Mouse (Mus musculus): Measurements from ENCODE around the gene Hyal3. TPM values are rescaled to one million over a fixed set of nuclear protein-coding genes. Genes with fewer than 3 reads are reported as not detected.
"Not testable (repeated sequence)": the region's sequence is repeated elsewhere in the genome, so short reads cannot be mapped to it uniquely, and the experiment has no call there.

Hyal3 gene
- total RNA-seq, 2 experiments from 2014 or later: 0.19 to 0.23 TPM

DNA sequence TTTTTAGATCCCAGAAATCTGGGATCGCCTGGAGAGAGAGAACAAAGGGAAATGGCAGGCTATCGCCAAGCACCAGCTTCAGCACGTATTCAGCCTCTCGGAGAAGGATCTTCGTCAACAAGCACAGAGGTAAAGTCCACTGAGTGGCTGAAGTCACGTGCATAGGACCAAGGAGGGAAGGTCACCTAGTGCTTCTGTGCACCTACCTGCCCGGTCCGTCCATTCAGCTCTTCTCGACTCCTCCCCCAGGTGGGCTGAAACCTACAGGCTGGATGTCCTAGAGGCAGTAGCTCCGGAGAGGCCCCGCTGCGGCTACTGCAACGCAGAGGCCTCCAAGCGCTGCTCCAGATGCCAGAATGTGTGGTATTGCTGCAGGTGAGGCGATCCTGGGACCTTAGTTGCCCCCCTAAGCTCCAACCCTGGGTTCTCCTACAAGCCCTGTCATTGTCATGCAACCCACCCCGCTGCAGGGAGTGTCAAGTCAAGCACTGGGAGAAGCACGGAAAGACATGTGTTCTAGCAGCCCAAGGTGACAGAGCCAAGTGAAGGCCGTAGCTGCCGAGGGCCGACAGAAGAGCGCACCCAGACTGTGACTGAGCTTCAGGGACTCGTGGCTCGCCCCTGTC is 30.0 kb upstream of the Hyal3 start:
- no peak for DNase-seq (ENCODE audit: low spot score)

DNA sequence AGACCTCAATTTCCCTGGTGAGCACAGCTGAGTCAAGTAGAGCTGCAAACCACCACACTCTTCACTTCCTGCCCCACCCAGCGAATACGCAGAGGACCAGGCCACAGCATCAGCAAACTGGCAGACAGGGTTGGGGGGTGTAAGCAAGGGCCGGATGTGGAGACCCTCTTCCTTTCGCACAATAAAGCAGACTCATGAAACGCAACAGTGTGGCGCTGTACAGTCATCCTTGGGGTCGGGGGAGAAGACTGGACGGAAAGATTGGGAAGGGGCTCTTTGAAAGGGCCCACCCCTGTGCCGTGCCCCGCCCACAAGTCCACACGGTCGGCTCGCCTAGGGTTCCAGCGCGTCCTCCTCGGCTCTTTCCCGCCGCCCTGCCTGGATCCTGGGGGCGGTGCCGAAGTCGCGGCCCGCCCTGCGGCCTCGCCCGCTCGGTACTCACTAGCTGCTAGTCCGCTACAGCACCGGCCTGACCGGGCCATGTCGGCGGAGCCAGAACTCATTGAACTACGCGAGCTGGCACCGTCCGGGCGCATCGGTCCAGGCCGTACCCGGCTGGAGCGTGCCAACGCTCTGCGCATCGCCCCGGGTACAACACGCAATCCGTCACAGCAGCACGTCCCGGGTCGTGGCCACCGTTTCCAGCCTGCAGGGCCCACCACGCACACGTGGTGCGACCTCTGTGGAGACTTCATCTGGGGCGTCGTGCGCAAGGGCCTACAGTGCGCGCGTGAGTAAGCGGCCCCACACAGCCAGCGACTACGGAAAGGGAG is 29.3 kb upstream of the Hyal3 start, which contains the start of gene Rassf1:
Rassf1 (plus strand) TSS at position 439 of the 773 bp plus-strand sequence.
- DNase-seq (ENCODE audit: low spot score): peak; percentile 66

- no peak for DNase-seq (ENCODE audit: low spot score)
These were observed 28.7 kb upstream of the Hyal3 start for GRCm38 (mm10) chr9:107551890-107552355.

DNA sequence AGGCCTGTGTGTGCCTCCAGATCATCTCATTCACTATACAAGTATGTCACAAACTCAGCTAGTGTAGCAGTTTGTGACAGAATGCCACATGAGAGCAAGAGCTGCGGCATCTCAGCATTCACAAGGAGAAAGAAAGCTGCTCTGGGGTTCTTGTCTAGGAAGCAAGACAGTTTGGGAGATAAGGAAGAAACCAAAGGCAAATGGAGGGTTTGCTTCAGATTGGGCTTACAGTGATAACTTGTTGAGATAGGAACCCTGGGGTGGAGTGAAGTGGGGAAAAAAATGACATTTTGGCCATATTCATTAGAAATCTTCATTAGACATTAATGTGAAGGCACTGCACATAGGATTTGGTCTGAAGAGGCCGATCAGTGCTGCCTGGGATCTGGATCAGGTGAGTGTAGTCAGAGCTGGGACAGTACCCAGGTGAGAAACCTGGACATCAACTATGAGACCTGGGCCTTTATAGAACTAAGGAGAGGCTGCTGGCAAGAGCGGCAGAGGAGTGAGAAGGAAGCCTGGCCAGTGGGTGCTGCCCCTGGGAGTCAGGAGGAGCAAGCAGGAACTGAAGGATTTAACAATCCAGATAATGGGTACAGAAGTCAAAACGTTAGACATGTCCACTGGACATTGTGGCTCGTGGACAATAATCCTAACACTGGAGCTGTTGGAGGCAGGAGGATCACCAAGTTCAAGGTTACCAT is 27.8 kb upstream of the Hyal3 start:
- no peak for DNase-seq (ENCODE audit: low spot score)

DNA sequence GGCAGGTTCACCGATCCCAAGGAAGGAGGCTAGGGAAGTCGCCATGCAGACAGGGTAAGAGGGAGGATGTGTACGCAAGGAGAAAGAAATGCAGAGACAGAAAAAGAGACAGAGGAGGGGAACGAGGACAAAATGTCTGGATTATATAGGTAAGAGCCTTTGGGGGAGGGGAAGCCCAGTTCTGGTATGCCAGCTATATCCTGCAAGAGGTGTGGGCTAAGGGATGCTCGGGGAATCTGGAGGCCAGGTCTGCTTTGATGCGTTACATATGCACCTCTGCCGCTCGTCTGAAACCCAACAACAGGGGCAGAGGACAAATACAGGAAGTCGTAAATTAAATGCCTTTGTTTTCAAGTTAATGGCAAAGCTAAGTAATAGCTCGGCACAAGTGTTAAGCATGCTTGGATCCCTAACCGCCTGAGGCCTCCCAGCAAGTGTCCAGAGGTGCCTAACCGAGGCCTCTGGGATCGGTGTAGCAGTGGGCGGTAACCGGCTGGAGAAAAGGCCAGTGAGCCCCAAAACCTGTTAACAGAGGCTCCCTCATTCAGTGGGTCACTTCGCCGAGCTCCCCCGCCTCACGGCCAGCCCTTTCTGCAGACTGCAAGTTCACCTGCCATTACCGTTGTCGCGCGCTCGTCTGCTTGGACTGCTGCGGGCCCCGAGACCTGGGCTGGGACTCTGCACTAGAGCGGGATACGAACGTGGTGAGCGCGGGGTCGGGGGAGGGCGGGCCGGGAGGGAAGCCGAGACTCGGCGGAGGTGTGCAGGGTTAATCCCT is 26.9 kb upstream of the Hyal3 start:
- no peak for DNase-seq (ENCODE audit: low spot score)

DNA sequence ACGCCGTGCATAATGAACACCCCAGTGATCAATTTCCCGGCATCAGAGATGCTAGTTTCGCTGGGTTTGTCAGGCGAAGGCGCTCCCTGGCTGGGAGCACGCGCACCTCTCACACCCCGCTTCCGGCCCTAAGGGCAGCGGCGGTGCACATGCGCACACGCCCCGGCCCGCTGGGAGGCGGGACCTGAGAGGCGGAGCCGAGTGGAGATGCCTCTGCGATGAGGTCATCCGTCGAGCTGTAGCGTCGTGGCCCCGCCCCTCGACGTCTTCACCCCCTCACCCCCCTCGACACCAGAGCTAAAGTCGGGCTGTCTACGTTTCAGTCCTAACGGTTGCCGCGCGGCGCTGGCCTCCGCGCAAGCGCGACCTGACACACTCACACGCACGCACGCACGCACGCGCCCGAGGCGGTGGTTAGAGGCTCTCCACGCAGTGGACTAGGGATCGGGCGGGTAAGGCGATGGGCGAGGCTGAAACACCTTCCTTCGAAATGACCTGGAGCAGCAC is 26.2 kb upstream of the Hyal3 start:
- DNase-seq (ENCODE audit: low spot score): peak; percentile 94

GRCm38 (mm10) chr9:107555031-107555457 is 25.6 kb upstream of the Hyal3 start:
- peak; percentile 78 for DNase-seq (ENCODE audit: low spot score)

GRCm38 (mm10) chr9:107555701-107556100 is 24.9 kb upstream of the Hyal3 start:
- DNase-seq (ENCODE audit: low spot score): no peak

- DNase-seq (ENCODE audit: low spot score): no peak
These were observed 24.3 kb upstream of the Hyal3 start for GRCm38 (mm10) chr9:107556346-107556745.

- DNase-seq (ENCODE audit: low spot score): peak; percentile 96
These were observed 17.5 kb upstream of the Hyal3 start, which contains the start of gene Tusc2 for GRCm38 (mm10) chr9:107563029-107563581. Gene Tusc2, plus strand, starts transcription at chr9:107563255.

- not testable (repeated sequence) for DNase-seq (ENCODE audit: low spot score)
These were observed 15.1 kb upstream of the Hyal3 start for GRCm38 (mm10) chr9:107565556-107565955.

DNA sequence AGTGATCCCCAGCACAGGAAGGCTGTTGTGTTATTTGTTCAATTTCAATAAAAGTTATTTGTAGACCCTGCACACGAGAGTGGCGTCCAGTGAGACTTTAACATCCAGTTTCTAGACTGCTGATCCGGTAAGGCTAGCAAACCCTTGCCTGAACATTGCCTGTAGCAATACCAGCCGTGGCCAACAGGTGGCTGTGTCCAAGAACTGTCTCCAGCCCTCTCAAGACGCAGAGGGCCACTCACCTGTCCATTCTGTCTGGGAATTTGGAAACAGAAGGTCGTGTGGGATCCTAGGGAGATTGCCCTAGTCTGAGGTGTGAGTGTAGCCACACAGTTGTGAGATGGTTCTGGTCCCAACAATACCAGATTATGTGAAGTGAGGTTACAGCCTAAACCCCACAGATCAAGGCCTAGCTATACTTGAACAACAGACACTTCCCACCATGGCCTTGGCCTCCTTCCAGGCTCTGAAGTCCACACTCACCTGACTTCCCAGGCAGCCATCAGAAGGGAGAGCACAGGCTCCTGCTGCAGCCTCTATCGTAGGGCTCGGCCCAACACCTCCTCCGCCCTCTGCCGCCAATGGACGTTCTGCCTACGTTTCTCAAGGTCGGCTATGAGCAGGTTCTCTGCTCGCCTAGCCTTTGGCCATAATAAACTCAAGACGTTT is 14.4 kb upstream of the Hyal3 start:
- peak; percentile 86 for DNase-seq (ENCODE audit: low spot score)

- peak; percentile 37 for DNase-seq (ENCODE audit: low spot score)
These were observed 13.8 kb upstream of the Hyal3 start for GRCm38 (mm10) chr9:107566855-107567254.

DNA sequence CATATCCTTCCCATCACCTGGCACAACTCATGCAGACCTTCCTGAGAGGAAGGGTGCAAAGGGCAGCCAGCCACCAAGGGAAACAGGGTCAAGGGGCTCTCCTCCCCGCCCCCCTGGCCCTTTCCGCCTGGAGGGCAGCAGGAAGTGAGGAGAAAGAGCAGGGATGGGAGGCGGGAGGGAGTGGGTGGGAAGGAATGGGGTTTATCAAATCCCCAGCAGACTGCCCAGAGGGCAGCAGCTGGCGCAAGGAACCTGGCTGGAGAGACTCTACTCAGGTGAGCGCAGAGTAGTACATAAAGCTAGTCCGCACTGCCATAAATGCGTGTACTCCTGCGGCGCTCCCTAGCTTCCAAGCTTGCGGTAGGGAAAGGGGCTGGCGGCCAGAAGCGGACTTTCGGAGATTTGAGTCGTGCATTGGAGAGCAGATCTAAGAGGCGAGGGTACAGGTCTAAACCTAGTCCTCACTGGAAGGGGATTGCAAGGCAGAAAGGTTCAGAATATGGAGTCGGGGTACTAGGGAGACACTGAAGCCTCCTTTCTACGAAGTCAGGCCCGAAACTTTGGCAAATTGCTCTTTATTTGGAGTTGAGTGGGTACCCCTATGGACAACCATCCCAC is 12.8 kb upstream of the Hyal3 start, which contains the start of gene Hyal2:
Hyal2 (plus strand) TSS at position 244 of the 618 bp plus-strand sequence.
- no peak for DNase-seq (ENCODE audit: low spot score)

DNA sequence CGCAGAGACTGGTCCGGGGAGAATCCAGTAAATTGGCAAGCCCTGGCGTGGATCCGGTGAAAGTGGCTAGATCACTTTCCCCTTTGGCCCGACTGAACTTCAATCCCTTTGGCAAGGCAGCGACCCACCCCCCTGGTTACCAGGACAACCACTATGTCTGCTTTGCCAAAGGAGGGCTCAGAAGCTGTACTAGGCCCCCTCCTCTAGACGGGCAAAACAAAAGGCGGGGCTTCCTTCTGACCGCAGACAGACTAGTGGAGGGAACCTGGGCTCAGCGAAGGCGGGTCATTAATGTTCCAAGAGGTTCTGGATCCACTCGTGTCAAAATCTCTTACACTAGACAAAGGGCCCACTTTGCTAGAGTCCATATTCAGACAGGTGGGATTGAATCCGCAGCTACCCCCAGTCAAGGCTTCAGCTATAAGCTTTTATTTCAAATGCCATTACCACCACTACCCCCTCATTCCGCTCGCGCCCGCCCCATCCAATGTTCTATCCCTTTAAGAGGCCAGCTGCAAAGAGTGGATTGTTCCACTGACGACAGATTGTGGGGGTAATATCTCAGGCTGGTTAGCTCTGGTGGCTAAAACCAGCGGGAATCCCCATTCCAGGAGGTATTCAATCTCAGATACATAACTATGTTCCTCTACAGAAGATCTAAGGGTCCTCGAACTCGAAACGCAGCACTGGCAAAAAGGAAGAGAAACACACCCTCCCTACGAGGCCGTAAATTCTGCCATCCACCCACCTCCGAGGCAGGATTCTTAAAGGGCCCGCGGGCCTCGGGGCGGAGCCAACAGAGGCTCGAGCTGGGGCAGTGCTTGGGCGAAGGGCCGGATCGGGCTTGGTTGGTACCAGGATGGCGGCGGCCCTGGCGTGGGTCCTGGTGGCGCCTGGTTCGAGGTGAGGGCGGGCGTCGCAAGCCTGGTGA is 12.0 kb upstream of the Hyal3 start:
- peak; percentile 87 for DNase-seq (ENCODE audit: low spot score)

- DNase-seq (ENCODE audit: low spot score): no peak
These were observed 11.3 kb upstream of the Hyal3 start for GRCm38 (mm10) chr9:107569270-107569669.

- no peak for DNase-seq (ENCODE audit: low spot score)
These were observed 10.6 kb upstream of the Hyal3 start for GRCm38 (mm10) chr9:107570016-107570415.

DNA sequence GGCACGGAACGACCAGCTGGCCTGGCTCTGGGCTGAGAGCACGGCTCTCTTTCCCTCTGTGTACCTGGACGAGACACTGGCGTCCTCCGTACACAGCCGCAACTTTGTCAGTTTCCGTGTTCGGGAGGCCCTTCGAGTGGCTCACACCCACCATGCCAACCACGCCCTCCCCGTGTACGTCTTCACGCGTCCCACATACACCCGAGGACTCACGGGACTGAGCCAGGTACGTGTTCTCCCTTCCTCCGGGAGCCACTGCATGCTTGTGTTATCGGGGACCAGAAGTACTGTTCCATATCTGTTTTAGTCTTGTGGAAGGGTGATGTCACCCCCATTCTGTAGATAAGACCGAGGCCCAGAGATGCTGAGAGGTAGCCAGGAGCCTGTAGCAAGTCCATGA is 9.8 kb upstream of the Hyal3 start:
- DNase-seq (ENCODE audit: low spot score): no peak
